Mouse (Mus musculus) cerebellum, adult 9-10 months (tissue): ENCODE data around the gene Trappc10.
A peak's percentile ranks its signal among the peaks of the same experiment; 100 is the strongest.

Experiments
- DNase-seq: peaks from one replicate; pipeline ENCODE4 v3.0.0; 2022

The Trappc10 gene

GRCm38 (mm10) chr10:78258142-78258675, 13.8 kb upstream of the Trappc10 start:
- DNase-seq: no peak

- DNase-seq: no peak
These were observed 11.2 kb upstream of the Trappc10 start for GRCm38 (mm10) chr10:78255646-78256059.

GRCm38 (mm10) chr10:78247206-78247605, 2.8 kb upstream of the Trappc10 start:
- DNase-seq: no peak

- DNase-seq: no peak
These were observed 2.3 kb upstream of the Trappc10 start for GRCm38 (mm10) chr10:78246725-78247124.

- DNase-seq: peak; percentile 36
These were observed 745 bp upstream of the Trappc10 start for GRCm38 (mm10) chr10:78245225-78245547.

DNA sequence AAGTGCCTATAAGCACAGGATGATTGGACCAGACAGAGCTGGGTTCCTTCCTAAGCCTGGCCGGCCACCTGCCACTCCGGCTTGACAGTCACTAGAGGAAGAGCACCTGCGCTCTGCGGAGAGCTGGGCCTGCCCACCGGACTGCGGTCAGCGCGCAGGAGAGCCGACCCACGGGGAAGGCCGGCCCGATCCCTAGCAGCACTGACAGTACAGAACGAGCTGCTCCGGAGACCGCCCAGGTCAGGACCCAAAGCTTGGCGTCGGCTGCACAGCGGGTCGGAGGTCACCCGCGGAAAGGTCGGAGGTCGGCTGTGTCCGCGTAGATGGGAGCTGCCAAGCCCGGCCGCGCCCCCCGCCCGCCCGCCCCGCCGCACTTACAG, 393 bp downstream of the Trappc10 start:
- DNase-seq: peak; percentile 56

DNA sequence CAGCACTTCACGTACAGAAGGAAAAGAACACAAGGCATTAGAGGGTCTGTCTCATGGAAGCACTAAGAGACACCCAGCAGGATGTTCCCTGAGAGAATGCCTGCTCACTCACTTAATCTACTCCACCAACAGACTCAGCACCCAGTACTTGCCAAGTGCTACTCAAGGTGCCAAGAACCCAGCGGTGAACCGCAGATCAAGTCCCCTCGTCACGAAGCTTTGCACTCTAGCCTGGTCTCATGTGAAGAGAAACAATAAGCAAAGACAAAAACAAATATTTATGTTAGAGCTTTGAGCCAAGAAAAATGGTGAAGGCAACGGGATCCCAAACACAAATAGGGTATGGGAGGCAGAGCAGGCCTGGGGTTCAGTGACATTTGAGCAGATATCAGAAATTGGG, 5.5 kb downstream of the Trappc10 start:
- no peak for DNase-seq

- DNase-seq: no peak
These were observed 6.1 kb downstream of the Trappc10 start for GRCm38 (mm10) chr10:78238297-78238696.

DNA sequence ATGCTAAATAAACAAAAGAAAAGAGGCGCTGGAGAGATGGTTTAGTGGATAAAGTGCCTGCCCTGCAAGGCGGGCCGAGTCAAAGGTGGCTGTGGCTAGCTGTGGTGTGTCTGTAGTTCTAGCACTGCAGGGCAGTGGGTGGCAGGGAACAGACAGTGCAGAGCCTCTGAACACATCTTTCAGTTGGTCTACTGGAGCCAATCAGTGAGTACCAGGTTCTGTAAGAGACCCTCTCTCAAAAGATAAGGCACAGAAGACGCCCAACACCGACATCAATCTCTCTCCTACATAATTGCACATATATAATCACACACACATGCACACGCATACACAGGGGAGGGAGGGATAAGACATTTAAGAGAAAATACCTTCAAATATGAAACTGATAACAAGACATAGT, 6.6 kb downstream of the Trappc10 start:
- no peak for DNase-seq

DNA sequence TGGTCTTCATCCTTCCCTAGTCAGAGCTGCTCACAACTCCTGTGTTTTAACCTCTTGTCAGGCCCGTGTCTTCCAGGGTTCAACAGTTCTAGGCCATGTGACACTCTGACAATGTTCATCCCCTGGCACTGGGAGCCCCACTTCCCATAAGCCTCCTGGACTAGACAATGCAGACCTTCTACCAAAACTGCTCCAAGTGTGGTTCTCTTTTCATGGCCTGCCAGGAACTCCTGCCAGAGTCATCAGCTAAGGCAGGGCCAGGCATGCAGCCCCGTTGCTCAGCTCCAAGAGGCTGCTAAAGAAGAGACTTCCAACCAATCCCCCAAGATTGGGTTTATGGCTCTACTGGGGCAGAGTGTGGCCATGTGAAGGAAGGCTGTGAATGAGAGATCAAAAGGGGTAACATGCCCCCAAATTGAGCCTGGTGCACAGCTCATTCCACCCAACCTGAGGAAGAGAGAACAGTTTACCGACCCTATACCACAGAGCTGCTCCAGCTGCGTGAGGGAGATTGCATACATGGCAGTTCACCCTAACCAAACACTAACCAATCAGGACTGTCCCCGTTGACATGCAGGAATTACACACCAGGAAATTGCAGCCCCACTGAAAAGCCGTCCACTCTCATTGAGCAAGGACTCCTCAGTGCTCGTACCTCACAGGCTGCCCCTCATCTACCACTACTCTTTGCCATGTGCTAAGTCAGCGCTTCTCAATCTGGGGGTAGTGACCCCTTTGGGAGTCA, 7.4 kb downstream of the Trappc10 start:
- no peak for DNase-seq

DNA sequence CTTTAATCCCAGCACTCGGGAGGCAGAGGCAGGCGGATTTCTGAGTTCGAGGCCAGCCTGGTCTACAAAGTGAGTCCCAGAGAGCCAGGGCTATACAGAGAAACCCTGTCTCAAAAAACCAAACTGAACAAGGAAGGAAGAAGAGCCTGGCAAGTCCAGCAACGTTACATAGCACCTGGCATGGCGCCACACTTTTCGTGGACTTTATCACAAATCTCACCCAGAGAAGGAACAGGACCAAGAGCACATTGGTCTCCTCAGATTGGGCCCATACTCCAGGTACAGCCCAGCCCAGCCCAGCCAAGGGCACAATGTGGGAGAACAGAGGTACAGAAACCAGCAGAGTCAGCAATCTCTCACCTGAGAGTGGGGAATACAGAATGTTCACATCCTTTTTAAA, 10.7 kb downstream of the Trappc10 start:
- no peak for DNase-seq

- no peak for DNase-seq
These were observed 11.3 kb downstream of the Trappc10 start for GRCm38 (mm10) chr10:78233161-78233560.

DNA sequence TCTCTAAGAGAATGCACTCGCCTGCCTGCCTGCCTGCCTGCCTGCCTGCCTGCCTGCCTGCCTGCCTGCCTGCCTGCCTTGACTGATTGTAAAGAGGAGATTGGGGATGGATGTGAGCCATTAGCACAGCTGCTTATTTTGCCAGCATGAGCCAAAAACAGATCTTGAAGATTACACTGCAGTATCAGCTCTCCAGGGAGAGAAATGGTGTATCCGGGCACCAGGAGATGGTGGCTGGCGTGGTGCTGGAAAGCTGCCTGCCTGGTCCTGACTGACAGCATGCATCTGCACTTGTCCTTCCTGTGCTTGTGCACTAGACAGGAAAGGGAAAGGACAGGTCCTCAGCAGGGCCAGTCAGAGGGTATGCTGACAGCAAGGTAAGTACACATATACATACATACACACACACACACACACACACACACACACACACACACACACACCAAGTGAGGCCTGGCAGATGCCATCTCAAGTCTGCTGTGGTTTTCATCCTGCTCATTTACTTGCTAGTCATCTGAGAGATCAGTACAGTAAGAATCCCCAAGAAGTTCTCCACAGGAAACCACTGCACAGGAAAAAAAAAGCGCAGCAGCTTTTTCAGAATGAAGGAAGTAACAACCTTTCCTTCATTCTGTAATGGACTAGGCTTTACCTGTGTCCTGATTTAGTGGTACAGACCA, 12.0 kb downstream of the Trappc10 start:
- DNase-seq: no peak

- DNase-seq: no peak
These were observed 15.9 kb downstream of the Trappc10 start for GRCm38 (mm10) chr10:78228560-78228928.

- DNase-seq: no peak
These were observed 16.4 kb downstream of the Trappc10 start for GRCm38 (mm10) chr10:78227875-78228559.

GRCm38 (mm10) chr10:78224136-78224535, 20.3 kb downstream of the Trappc10 start:
- no peak for DNase-seq

- DNase-seq: no peak
These were observed 21.5 kb downstream of the Trappc10 start for GRCm38 (mm10) chr10:78222908-78223307.

GRCm38 (mm10) chr10:78221315-78221714, 23.1 kb downstream of the Trappc10 start:
- no peak for DNase-seq

DNA sequence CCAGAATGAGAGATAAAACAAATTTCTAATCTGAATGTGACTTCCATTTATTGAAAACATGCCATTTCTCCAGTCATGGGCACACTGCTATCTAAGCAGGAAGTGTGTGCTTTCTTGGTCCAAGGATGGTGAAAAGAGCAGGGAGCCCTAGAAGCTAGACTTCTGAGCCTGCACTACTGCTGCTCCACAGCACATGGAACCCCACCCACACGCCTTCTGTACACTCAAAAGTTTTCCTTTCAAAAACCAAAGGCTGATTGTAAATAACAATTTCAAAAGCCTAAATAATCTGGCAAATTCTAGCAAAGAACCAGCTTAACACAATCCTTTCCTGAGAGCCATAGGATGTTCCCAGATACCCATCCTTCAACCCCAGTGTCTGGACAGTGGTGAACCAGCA, 24.9 kb downstream of the Trappc10 start:
- no peak for DNase-seq

GRCm38 (mm10) chr10:78218576-78218975, 25.9 kb downstream of the Trappc10 start:
- DNase-seq: no peak

DNA sequence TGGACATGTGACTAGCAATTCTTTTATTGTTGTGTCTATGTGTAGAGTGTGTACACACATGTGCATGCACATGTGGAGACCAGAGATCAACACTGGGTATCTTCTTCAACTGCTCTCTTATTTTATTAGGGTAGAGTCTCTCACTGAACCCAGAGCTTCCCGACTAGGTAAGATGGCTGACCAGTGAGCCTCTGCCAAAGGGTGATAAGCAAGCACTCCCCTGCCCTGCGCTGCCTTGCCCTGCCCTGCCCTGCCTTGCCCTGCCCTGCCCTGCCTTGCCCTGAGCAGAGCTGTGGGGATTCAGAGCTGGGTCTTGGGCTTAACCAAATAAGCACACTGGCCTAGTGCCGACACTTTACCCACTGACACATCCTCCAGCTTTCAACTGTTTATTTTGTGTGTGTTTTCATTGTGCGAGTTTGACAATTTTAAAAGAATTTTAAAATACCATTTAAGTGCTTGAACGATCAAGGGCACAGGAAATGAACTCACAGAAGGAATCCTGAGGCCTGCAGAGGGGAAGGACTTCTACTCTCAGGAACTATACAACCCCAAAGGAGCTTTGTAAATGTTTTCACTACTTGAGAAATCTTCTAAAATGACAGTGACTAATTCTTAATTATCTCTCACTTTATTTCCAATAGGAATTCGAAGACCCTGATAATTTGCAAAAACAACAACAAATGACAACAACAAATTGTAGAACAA, 27.9 kb downstream of the Trappc10 start:
- no peak for DNase-seq

DNA sequence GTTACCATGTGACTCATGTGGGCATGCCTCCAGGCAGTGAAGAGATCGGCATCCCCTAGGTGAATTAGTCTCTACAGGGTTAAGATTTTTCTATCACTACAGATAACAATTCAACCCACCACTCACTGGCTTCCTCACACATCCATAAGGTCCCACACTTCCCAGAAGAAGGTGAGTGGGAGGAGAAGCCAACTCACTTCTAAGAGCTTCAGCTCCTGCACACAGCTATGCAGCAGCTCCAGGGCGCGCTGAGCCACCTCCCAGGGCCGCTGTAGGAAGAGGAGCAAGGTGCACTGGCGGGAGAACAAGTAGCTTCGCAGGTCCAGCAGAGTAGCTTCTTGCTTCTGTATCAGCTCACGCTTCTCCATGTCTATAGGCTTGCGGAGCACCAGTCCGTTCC, 30.1 kb downstream of the Trappc10 start:
- DNase-seq: no peak

- DNase-seq: no peak
These were observed 33.1 kb downstream of the Trappc10 start for GRCm38 (mm10) chr10:78211311-78211710.
